Mouse (Mus musculus) testis, adult 2 months (tissue): ENCODE results near the gene Cks2. TPM values are rescaled to one million over a fixed set of nuclear protein-coding genes. Genes with fewer than 3 reads are reported as not detected.

Experiments
- H3K27ac ChIP-seq: fragments of 200-500 bp; 2 replicates; pipeline ENCODE4 v1.5.1; 2012; ENCODE audit warnings: low read depth, low read length; ENCODE audit not compliant: control insufficient read depth, insufficient read depth
- H3K27me3 ChIP-seq: fragments of 200-500 bp; 2 replicates; pipeline ENCODE4 v1.6.1; 2012; ENCODE audit warnings: mild to moderate bottlenecking, low read length, moderate library complexity; ENCODE audit not compliant: control insufficient read depth, insufficient read depth
- H3K36me3 ChIP-seq: fragments of 200-500 bp; 2 replicates; pipeline ENCODE4 v1.6.1; 2012; ENCODE audit warnings: mild to moderate bottlenecking, low read length; ENCODE audit not compliant: control insufficient read depth, insufficient read depth
- H3K4me1 ChIP-seq: fragments of 200-500 bp; 2 replicates; pipeline ENCODE4 v1.6.1; 2012; ENCODE audit warnings: low read length; ENCODE audit not compliant: control insufficient read depth, insufficient read depth
- H3K4me3 ChIP-seq: fragments of 200-500 bp; 2 replicates; pipeline ENCODE4 v1.5.1; 2012; ENCODE audit warnings: low read depth, mild to moderate bottlenecking, low read length, moderate library complexity, mixed read lengths; ENCODE audit not compliant: control insufficient read depth
- CTCF ChIP-seq: fragments of 200-500 bp; IDR thresholded peaks from 2 replicates; pipeline ENCODE4 v1.5.1; 2012; ENCODE audit warnings: low read depth, mild to moderate bottlenecking, inconsistent platforms, low read length, moderate library complexity; ENCODE audit not compliant: control insufficient read depth, insufficient read depth, insufficient replicate concordance
- POLR2A ChIP-seq: fragments of 200-500 bp; IDR thresholded peaks from 2 replicates; pipeline ENCODE4 v1.6.1; 2012; ENCODE audit warnings: low read depth, mild to moderate bottlenecking, inconsistent platforms, low read length, moderate library complexity; ENCODE audit not compliant: control insufficient read depth
- polyA plus RNA-seq: library from polyadenylated mRNA; depleted of rRNA; stranded (reverse); fragments of >200 nt; gene quantifications from 2 replicates; pipeline ENCODE4 v1.2.3, GENCODE M21; 2012

Cks2 gene
- polyA plus RNA-seq, 1 experiment, result 101 TPM

- Histone ChIP-seq H3K36me3 (no peaks in the 10 kb centered on the region), H3K4me3 (no peak overlapping the region), H3K4me1 (no peaks in the 10 kb centered on the region), H3K27me3 (no peaks in the 10 kb centered on the region), H3K27ac (no peak overlapping the region)
- TF ChIP-seq POLR2A, result no peak
- no peak for TF ChIP-seq CTCF
Measured at GRCm38 (mm10) chr13:51609231-51609630, 35.8 kb upstream of the Cks2 start.

GRCm38 (mm10) chr13:51611060-51611459, 34.0 kb upstream of the Cks2 start:
- Histone ChIP-seq H3K27ac (no peak overlapping the region), H3K4me1 (no peaks in the 10 kb centered on the region), H3K4me3 (no peak overlapping the region), H3K27me3 (no peaks in the 10 kb centered on the region), H3K36me3 (no peaks in the 10 kb centered on the region)
- TF ChIP-seq CTCF (no peak), POLR2A (no peak)

GRCm38 (mm10) chr13:51611500-51611899, 33.5 kb upstream of the Cks2 start:
- TF ChIP-seq POLR2A (no peak), CTCF (no peak)
- no peak overlapping the region for H3K4me3 ChIP-seq
- no peaks in the 10 kb centered on the region for H3K4me1 ChIP-seq
- H3K36me3 ChIP-seq, result no peaks in the 10 kb centered on the region
- no peaks in the 10 kb centered on the region for H3K27me3 ChIP-seq
- no peak overlapping the region for H3K27ac ChIP-seq

GRCm38 (mm10) chr13:51615815-51616214, 29.2 kb upstream of the Cks2 start:
- Histone ChIP-seq H3K4me3 (no peak overlapping the region), H3K4me1 (no peaks in the 10 kb centered on the region)
- no peak for TF ChIP-seq POLR2A
- TF ChIP-seq CTCF, result no peak

GRCm38 (mm10) chr13:51616417-51617044, 28.5 kb upstream of the Cks2 start:
- TF ChIP-seq POLR2A, result no peak
- Histone ChIP-seq H3K36me3 (no peaks in the 10 kb centered on the region), H3K27ac (no peak overlapping the region), H3K4me3 (no peak overlapping the region), H3K27me3 (no peaks in the 10 kb centered on the region), H3K4me1 (no peaks in the 10 kb centered on the region)

More at GRCm38 (mm10) chr13:51615815-51616214, 29.2 kb upstream of the Cks2 start:
- Histone ChIP-seq H3K27ac (no peak overlapping the region), H3K36me3 (no peaks in the 10 kb centered on the region), H3K27me3 (no peaks in the 10 kb centered on the region)

GRCm38 (mm10) chr13:51617306-51617705, 27.7 kb upstream of the Cks2 start:
- no peak for TF ChIP-seq CTCF
- TF ChIP-seq POLR2A, result no peak

GRCm38 (mm10) chr13:51617861-51618260, 27.2 kb upstream of the Cks2 start:
- Histone ChIP-seq H3K27me3 (no peaks in the 10 kb centered on the region), H3K27ac (no peak overlapping the region), H3K36me3 (no peaks in the 10 kb centered on the region), H3K4me3 (no peak overlapping the region), H3K4me1 (no peaks in the 10 kb centered on the region)
- no peak for TF ChIP-seq POLR2A
- TF ChIP-seq CTCF, result peak; percentile 66; the same call in 1 of the 2 replicates

More at GRCm38 (mm10) chr13:51617306-51617705, 27.7 kb upstream of the Cks2 start:
- H3K4me3 ChIP-seq, result no peak overlapping the region
- no peaks in the 10 kb centered on the region for H3K4me1 ChIP-seq
- H3K36me3 ChIP-seq, result no peaks in the 10 kb centered on the region
- no peak overlapping the region for H3K27ac ChIP-seq
- H3K27me3 ChIP-seq, result no peaks in the 10 kb centered on the region
